Mouse (Mus musculus) lung, postnatal 36 days (tissue): Measurements from ENCODE around the gene Kcp.
A peak's percentile ranks its signal among the peaks of the same experiment; 100 is the strongest.

Experiments
- DNase-seq: peaks from one replicate; pipeline ENCODE4 v3.0.0; 2022; ENCODE audit warnings: mixed read lengths

Kcp gene

GRCm38 (mm10) chr6:29522626-29523300 lies 15.0 kb upstream of the Kcp start:
- no peak for DNase-seq

GRCm38 (mm10) chr6:29517139-29517538 lies 9.4 kb upstream of the Kcp start:
- peak; percentile 84 for DNase-seq

- peak; percentile 58 for DNase-seq
These were observed 5.5 kb upstream of the Kcp start for GRCm38 (mm10) chr6:29513284-29513683.

- no peak for DNase-seq
These were observed 1.3 kb upstream of the Kcp start for GRCm38 (mm10) chr6:29509086-29509485.

GRCm38 (mm10) chr6:29506834-29507233 lies 918 bp downstream of the Kcp start:
- no peak for DNase-seq

GRCm38 (mm10) chr6:29505493-29505892 lies 2.3 kb downstream of the Kcp start:
- no peak for DNase-seq

GRCm38 (mm10) chr6:29501599-29501998 lies 6.2 kb downstream of the Kcp start:
- no peak for DNase-seq

- no peak for DNase-seq
These were observed 6.9 kb downstream of the Kcp start for GRCm38 (mm10) chr6:29500810-29501209.

- no peak for DNase-seq
These were observed 7.6 kb downstream of the Kcp start for GRCm38 (mm10) chr6:29500177-29500576.

- DNase-seq, result no peak
These were observed 10.0 kb downstream of the Kcp start for GRCm38 (mm10) chr6:29497791-29498190.

- DNase-seq, result no peak
These were observed 11.5 kb downstream of the Kcp start for GRCm38 (mm10) chr6:29496270-29496669.

GRCm38 (mm10) chr6:29494101-29494500 lies 13.7 kb downstream of the Kcp start:
- peak; percentile 14 for DNase-seq

GRCm38 (mm10) chr6:29485951-29486350 lies 21.8 kb downstream of the Kcp start:
- DNase-seq, result no peak

GRCm38 (mm10) chr6:29484716-29485559 lies 22.8 kb downstream of the Kcp start:
- peak; percentile 77 for DNase-seq

GRCm38 (mm10) chr6:29482691-29483090 lies 25.1 kb downstream of the Kcp start:
- DNase-seq, result no peak

- DNase-seq, result no peak
These were observed 33.0 kb downstream of the Kcp start for GRCm38 (mm10) chr6:29474736-29475135.

- peak; percentile 91 for DNase-seq
These were observed 33.6 kb downstream of the Kcp start for GRCm38 (mm10) chr6:29473941-29474691.

GRCm38 (mm10) chr6:29471137-29471536 lies 36.6 kb downstream of the Kcp start, which contains the start of gene Atp6v1fnb:
Atp6v1fnb (plus strand) TSS chr6:29471437.
- no peak for DNase-seq

GRCm38 (mm10) chr6:29468851-29469250 lies 38.9 kb downstream of the Kcp start:
- no peak for DNase-seq

GRCm38 (mm10) chr6:29467583-29468354 lies 40.0 kb downstream of the Kcp start, which contains the start of gene Atp6v1f:
Atp6v1f (plus strand) TSS chr6:29467718.
- peak; percentile 96 for DNase-seq

GRCm38 (mm10) chr6:29463388-29463787 lies 44.4 kb downstream of the Kcp start:
- no peak for DNase-seq

GRCm38 (mm10) chr6:29461502-29461901 lies 46.2 kb downstream of the Kcp start:
- no peak for DNase-seq
